Comparison of ENCODE assay signal across 18 mouse cellular contexts in genomic region chr8:126368349-126369054, GRCm38 (mm10). TPM values are rescaled to one million over a fixed set of nuclear protein-coding genes. Genes with fewer than 3 reads are reported as not detected.
A peak's percentile ranks its signal among the peaks of the same experiment; 100 is the strongest.
DNase-seq lines count a peak whose midpoint lies in the region; ATAC-seq lines count a peak whose summit lies in the region.
"Had no signal": no experiment of that assay in that cellular context is flagged by ENCODE, and none has a peak within 500 bp of the region (broad histone marks: within the 10 kb centered on the region; RNA-seq: fewer than 3 reads in every experiment).

No protein-coding gene starts in this region.

- no peaks in the 10 kb centered on the region for H3K36me3 ChIP-seq in embryonic facial prominence, embryonic 14.5 days (ENCODE audit: control insufficient read depth, insufficient read depth, low read length)
- no peaks in the 10 kb centered on the region for H3K36me3 ChIP-seq in embryonic facial prominence, embryonic 10.5 days (replicated peaks)
- no peaks in the 10 kb centered on the region for H3K36me3 ChIP-seq in forebrain, embryonic 12.5 days (replicated peaks)
- H3K36me3 ChIP-seq: hindbrain, embryonic 13.5 days; limb, embryonic 15.5 days; midbrain, embryonic 13.5 days had no signal

- H3K27ac ChIP-seq in embryonic facial prominence, embryonic 14.5 days (replicated peaks; ENCODE audit: low read depth, low read length) = no peak overlapping the region
- H3K27ac ChIP-seq in embryonic facial prominence, embryonic 10.5 days (replicated peaks) = no peak overlapping the region
- H3K27ac ChIP-seq in forebrain, embryonic 12.5 days = no peak overlapping the region
- H3K27ac ChIP-seq: hindbrain, embryonic 13.5 days; left cerebral cortex, adult 2 months; limb, embryonic 15.5 days; macrophage; midbrain, embryonic 13.5 days had no signal

- 72% methylated on average over 10 of the region's 10 CpGs for WGBS in embryonic facial prominence, embryonic 14.5 days
- WGBS in embryonic facial prominence, embryonic 10.5 days = 86% methylated on average over 10 of the region's 10 CpGs
- WGBS in forebrain, embryonic 12.5 days = 86% methylated on average over 10 of the region's 10 CpGs

- no peaks in the 10 kb centered on the region for H3K9me3 ChIP-seq in embryonic facial prominence, embryonic 14.5 days (ENCODE audit: control insufficient read depth, low read length)
- H3K9me3 ChIP-seq in embryonic facial prominence, embryonic 10.5 days = no peaks in the 10 kb centered on the region
- H3K9me3 ChIP-seq in forebrain, embryonic 12.5 days = no peaks in the 10 kb centered on the region
- H3K9me3 ChIP-seq: hindbrain, embryonic 13.5 days; limb, embryonic 15.5 days; midbrain, embryonic 13.5 days had no signal

- DNase-seq in embryonic facial prominence, embryonic 14.5 days (ENCODE audit: low spot score) = peak; percentile 12
- no peak for DNase-seq in embryonic facial prominence, embryonic 10.5 days (ENCODE audit: low spot score)
- peak; percentile 90 to 93 for DNase-seq in cerebellum, postnatal 14 days
- DNase-seq in layer of hippocampus, adult 9-11 months = peak; percentile 57
- DNase-seq in T-cell, adult 2 months (ENCODE audit: low spot score) = no peak
- no peak for DNase-seq in adrenal gland, adult 18-20 months (ENCODE audit: low spot score in 2 of 2)
- DNase-seq: adrenal gland, postnatal 25 days; heart, adult 18-20 months; lung, adult 2 months; thymus, adult 2 months had no signal

- H3K27me3 ChIP-seq in embryonic facial prominence, embryonic 14.5 days (replicated peaks; ENCODE audit: control insufficient read depth, insufficient read depth, low read length) = no peaks in the 10 kb centered on the region
- H3K27me3 ChIP-seq in embryonic facial prominence, embryonic 10.5 days (replicated peaks; ENCODE audit: low read depth, poor library complexity, severe bottlenecking) = no peaks in the 10 kb centered on the region
- no peaks in the 10 kb centered on the region for H3K27me3 ChIP-seq in forebrain, embryonic 12.5 days
- H3K27me3 ChIP-seq: hindbrain, embryonic 13.5 days; limb, embryonic 15.5 days; midbrain, embryonic 13.5 days had no signal

- H3K4me3 ChIP-seq in embryonic facial prominence, embryonic 14.5 days (ENCODE audit: low read depth, low read length) = no peak overlapping the region
- no peak overlapping the region for H3K4me3 ChIP-seq in embryonic facial prominence, embryonic 10.5 days
- no peak overlapping the region for H3K4me3 ChIP-seq in forebrain, embryonic 12.5 days (replicated peaks)
- H3K4me3 ChIP-seq: hindbrain, embryonic 13.5 days; left cerebral cortex, adult 2 months; limb, embryonic 15.5 days; midbrain, embryonic 13.5 days had no signal

- H3K9ac ChIP-seq in embryonic facial prominence, embryonic 14.5 days (ENCODE audit: low read depth, low read length) = no peak overlapping the region
- no peak overlapping the region for H3K9ac ChIP-seq in forebrain, embryonic 12.5 days
- H3K9ac ChIP-seq: hindbrain, embryonic 13.5 days; limb, embryonic 15.5 days; midbrain, embryonic 13.5 days had no signal

- no peak for ATAC-seq in embryonic facial prominence, embryonic 14.5 days (ENCODE audit: low read depth)
- ATAC-seq in cerebellum, adult (ENCODE audit: insufficient number of reproducible peaks, low FRiP score, low TSS enrichment) = peak; percentile 70
- ATAC-seq in forebrain, embryonic 12.5 days (ENCODE audit: low FRiP score) = no peak
- ATAC-seq: intestine, embryonic 16.5 days; midbrain, embryonic 13.5 days had no signal

- H3K4me1 ChIP-seq in embryonic facial prominence, embryonic 14.5 days (ENCODE audit: control insufficient read depth, insufficient read depth, low read length) = no peaks in the 10 kb centered on the region
- no peaks in the 10 kb centered on the region for H3K4me1 ChIP-seq in embryonic facial prominence, embryonic 10.5 days
- no peaks in the 10 kb centered on the region for H3K4me1 ChIP-seq in forebrain, embryonic 12.5 days
- H3K4me1 ChIP-seq: hindbrain, embryonic 13.5 days; limb, embryonic 15.5 days; midbrain, embryonic 13.5 days had no signal

- no peak overlapping the region for H3K4me2 ChIP-seq in embryonic facial prominence, embryonic 14.5 days (ENCODE audit: low read depth, low read length)
- H3K4me2 ChIP-seq in forebrain, embryonic 12.5 days = no peak overlapping the region
- H3K4me2 ChIP-seq: hindbrain, embryonic 13.5 days; limb, embryonic 15.5 days; midbrain, embryonic 13.5 days had no signal

RNA-seq across cellular contexts. Expression of gene Coa6, which starts 53.8 kb away (rescaled TPM):
- 45.5 and 49.5 TPM in 2 replicates for polyA plus RNA-seq in embryonic facial prominence, embryonic 14.5 days (2014; fragmentation: Nextera tagmentation; extraction: Ambion mirVana)
- 43.8 and 46.8 TPM in 2 replicates for polyA plus RNA-seq in embryonic facial prominence, embryonic 10.5 days (2016; fragmentation: Nextera tagmentation; extraction: Ambion mirVana)
- 10 to 100 TPM; 23.0 to 26.5 TPM for total RNA-seq in adrenal gland, adult 18-20 months (2021)
- polyA plus RNA-seq in forebrain, embryonic 12.5 days (2016; fragmentation: Nextera tagmentation; extraction: Ambion mirVana) = 39.6 and 47.3 TPM in 2 replicates

Comparison
In these comparisons a context has a peak if more than half of its experiments do, and no peak if none do; other contexts are left out.
1. DNase-seq: peak in embryonic facial prominence, embryonic 14.5 days (single experiment), cerebellum, postnatal 14 days (2 of 2) and layer of hippocampus, adult 9-11 months (single experiment); none in embryonic facial prominence, embryonic 10.5 days (single experiment), T-cell, adult 2 months (single experiment) and adrenal gland, adult 18-20 months (0 of 2).